Mouse (Mus musculus) heart, postnatal 36 days (tissue): ENCODE results near the gene Agbl5. TPM values are rescaled to one million over a fixed set of nuclear protein-coding genes. Genes with fewer than 3 reads are reported as not detected.

Source experiments
- DNase-seq, 2 experiments: peaks; one replicate each; pipeline ENCODE4 v3.0.0; 2021 to 2022
- intact Hi-C: fragments of 180-260 bp; cut with DNase I; formaldehyde crosslinking; loops from one replicate; pipeline ENCODE4 v1.15.1; 2025
- total RNA-seq, 2 experiments: library from RNA; stranded (reverse); gene quantifications; 2 replicates each; pipeline ENCODE4 v1.2.3; 2021

The Agbl5 gene
- total RNA-seq, 2 experiments from 2014 or later: 4.1 to 7.1 TPM

GRCm38 (mm10) chr5:30917891-30918670 is 29.6 kb downstream of the Agbl5 start:
- DNase-seq: no peak
- intact Hi-C loops: loop anchor here (2.0 kb wide), 1 partner anchor 41 kb away; no protein-coding TSS in a partner anchor

- intact Hi-C loops: no loop called here
- no peak for DNase-seq
Observed at GRCm38 (mm10) chr5:30918691-30919090, 30.2 kb downstream of the Agbl5 start.

DNA sequence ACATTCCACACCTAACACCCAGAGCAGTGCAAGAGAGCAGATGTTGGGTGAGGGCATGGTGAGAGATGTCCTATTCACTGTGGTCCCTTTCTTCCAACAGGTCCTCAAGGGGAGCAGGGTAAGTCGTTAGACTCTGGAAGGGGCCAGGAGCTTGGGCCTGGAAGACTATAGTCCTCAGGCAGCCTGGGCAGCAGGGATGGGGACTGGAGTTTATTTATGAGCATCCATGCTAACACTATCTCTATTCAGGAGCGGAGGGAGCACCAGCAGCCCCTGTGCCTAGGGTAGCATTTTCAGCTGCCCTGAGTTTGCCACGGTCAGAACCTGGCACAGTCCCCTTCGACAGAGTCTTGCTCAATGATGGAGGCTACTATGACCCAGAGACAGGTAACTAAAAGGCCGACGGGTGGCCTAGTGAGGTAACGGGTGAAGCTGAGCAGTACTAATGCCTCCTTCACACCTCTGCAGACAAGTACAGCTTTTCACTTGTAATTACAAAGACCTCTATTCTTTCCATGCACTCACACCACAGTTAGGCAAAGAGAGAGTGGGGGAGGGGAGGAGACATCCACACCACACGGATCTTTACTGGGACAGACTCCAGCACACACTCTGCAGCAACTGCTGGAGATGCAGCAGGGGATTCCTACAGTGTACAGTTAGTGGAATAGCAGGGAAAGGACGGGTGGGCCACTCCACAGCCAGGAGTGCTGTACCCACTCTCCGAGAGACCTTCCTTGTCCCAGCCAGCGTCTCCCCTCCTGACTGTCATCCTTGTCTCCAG is 31.5 kb downstream of the Agbl5 start:
- intact Hi-C loops: loop anchor here (2.0 kb wide), 1 partner anchor 51 kb away; the partner anchor contains the start of gene Tmem214
- DNase-seq: no peak

- intact Hi-C loops: loop anchor here (2.0 kb wide), 1 partner anchor 52 kb away; the partner anchor contains the start of gene Tmem214
- peak in 1 of 2 experiments; percentile 41 for DNase-seq
Observed at GRCm38 (mm10) chr5:30920621-30921020, 32.1 kb downstream of the Agbl5 start.

DNA sequence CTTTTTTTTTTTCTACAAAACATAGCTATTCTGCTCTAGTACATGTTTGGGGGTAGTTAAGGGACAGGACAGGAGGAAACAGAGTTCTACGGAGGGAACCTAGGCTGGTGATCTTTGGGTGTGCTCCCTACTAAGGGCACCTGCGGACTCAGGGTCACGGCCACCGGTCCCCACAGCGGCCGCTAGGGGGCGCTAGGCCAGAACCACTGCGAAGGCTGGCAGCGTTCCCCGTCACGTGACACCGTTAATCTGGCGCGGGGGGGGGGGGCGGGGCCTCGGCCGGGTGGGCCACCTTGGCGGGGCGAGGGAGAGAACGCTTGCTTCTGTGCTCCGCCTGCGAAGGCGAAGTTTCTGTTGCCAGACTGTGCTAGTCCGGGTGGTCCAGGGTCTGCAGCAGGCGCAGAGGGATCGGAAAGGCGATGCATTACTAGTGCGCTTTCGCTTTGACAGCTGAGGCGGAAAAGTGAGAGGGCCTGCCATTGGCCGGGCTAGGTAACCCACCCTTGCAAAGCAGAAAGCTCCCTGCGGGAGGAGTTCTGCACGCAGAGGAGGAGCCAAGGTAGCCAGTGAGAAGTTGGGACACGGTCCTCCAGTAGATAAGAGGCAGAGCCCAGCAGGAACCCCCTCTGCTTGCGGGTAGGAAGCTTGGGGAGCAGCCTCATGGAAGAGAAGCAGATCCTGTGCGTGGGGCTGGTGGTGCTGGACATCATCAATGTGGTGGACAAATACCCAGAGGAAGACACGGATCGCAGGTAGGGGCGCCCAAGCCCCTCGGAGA is 33.0 kb downstream of the Agbl5 start, which contains the start of gene Khk:
TSS of gene Khk (plus strand) at position 176 of the 778 bp plus-strand sequence.
- intact Hi-C loops: loop anchor here (2.0 kb wide), 1 partner anchor 53 kb away; the partner anchor contains the start of gene Tmem214
- peak; percentile 93 to 96 for DNase-seq

DNA sequence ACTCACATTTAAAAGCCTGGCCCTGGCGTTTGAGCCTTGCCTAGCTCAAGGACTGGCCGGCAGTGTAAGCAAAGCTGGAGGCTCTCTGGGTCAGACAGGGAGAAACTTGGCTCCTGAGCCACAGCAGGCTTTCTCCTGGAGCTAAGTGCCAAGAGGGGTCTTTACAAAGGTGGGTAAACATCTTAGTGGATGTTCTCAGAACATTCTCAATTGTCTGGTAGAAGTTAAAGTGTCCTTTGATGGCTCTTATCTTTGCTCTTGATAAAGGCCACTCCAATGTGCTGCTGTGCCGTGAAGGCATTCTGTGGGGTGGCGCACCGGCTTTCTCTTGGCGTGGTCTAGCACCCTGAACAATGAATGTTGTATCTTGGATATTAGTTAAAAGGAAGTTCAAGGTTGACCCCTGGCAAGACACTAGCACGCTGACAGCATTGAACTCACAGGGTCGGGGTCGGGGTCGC is 34.1 kb downstream of the Agbl5 start:
- intact Hi-C loops: no loop called here
- no peak for DNase-seq

DNA sequence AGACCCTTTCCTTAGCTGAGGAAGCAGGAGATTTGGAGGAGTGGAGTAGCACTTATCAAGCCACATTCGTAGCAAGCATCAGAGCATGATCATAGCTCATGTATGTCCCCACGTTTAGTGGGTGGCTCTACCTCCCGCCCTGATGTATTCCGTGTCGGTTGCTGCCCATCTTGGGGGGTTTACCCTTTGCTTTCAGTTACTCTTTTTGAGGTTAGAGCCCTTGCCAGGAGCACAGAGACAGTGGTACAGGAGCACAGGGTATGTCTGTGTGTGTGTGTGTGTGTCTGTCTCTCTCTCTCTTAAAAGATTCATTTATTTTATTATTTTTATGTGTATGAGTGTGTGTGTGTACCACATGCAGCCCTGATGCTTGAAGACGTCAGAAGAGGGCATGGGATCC is 34.6 kb downstream of the Agbl5 start:
- DNase-seq: no peak
- intact Hi-C loops: no loop called here

GRCm38 (mm10) chr5:30924614-30925013 is 36.1 kb downstream of the Agbl5 start:
- intact Hi-C loops: no loop called here
- DNase-seq: no peak

- DNase-seq: no peak
- intact Hi-C loops: no loop called here
Observed at GRCm38 (mm10) chr5:30925217-30925616, 36.7 kb downstream of the Agbl5 start.

GRCm38 (mm10) chr5:30926073-30926472 is 37.6 kb downstream of the Agbl5 start:
- intact Hi-C loops: no loop called here

DNA sequence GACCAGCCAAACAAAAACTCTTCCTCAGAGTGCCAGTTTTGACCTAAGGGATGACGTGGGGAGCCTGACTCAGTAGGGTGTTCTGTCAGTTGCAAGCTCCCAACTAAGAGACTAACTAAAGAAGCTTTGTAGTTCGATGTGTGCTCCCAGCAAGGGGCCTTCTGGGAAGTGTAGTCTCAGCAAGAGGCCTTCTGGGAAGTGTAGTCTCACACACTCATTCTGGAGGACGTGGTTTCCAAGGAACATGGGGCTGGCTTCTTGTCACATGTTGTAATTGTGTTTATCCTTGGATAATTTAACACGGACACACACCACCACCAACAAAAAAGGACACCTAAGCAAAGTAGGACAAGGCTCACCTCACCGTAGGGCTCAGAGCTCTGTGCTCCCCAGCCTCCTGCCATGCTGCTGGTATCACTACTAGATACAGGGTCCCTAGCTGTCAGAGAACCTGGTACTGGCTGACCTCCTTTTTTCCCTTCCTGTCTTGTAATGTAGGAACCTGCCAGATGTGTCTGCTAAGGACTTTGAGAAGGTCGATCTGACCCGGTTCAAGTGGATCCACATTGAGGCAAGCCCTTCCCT is 39.5 kb downstream of the Agbl5 start:
- intact Hi-C loops: no loop called here
- no peak for DNase-seq

More at GRCm38 (mm10) chr5:30926073-30926472, 37.6 kb downstream of the Agbl5 start:
- DNase-seq: no peak

- intact Hi-C loops: loop anchor here (1.0 kb wide), 2 partner anchors 68 to 74 kb away; no protein-coding TSS in a partner anchor
- DNase-seq: peak; percentile 81
Observed at GRCm38 (mm10) chr5:30930121-30930520, 41.6 kb downstream of the Agbl5 start.

- intact Hi-C loops: loop anchor here (1.0 kb wide), 2 partner anchors 67 to 73 kb away; no protein-coding TSS in a partner anchor
- DNase-seq: no peak
Observed at GRCm38 (mm10) chr5:30930846-30931245, 42.4 kb downstream of the Agbl5 start.

- intact Hi-C loops: no loop called here
- DNase-seq: no peak
Observed at GRCm38 (mm10) chr5:30931378-30931777, 42.9 kb downstream of the Agbl5 start.

DNA sequence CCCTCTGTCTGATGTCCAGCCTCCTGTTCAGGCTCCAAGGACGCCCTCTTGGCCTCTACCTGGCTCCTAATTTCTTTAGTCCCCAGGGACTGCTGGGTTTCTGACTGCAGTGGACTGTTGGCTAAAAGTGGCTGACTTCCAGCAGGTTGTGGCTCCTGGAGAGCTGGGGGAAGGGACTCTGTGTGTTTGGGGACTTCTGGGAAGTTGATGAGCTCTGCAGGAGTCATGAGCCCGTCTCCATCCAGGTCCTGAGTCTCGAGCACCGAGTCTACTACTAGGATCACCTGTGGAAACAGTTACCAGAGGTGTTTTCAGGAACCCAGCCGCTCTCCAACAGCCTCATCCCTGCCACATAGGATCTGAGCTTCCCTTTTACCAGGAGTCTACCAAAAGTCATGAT is 45.2 kb downstream of the Agbl5 start:
- DNase-seq: no peak
- intact Hi-C loops: no loop called here

DNA sequence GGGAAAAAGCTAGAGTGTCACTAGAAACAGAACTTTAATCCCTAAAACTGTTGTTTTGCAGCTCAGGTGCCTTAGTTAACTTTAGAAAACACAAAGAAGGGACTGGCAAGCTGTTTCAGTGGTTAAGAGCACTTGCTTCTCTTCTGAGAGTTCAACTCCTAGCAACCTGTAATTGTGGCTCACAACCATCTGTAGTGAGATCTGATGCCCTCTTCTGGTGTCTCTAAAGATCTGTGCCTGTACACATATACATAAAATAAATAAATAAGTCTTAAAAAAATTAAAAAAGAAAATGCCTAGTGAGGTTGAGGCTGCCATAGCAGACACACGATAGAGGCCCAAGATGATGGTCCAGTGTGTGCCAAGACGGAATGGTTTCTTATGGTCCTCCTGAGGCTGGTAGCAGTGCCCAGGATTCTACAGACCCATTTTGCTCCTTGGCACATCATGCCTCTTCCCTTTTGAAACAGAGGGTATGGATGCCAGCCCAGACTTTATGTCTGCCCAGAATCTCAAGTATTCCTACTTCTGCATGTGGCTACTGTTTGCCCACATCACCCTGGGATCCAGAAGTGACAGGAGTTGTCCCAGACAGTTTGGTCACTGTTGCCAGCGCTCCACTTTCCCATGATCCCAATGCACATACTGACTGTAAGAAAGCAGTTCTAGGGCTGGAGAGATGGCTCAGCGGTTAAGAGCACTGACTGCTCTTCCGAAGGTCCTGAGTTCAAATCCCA is 46.4 kb downstream of the Agbl5 start:
- no peak for DNase-seq
- intact Hi-C loops: no loop called here

DNA sequence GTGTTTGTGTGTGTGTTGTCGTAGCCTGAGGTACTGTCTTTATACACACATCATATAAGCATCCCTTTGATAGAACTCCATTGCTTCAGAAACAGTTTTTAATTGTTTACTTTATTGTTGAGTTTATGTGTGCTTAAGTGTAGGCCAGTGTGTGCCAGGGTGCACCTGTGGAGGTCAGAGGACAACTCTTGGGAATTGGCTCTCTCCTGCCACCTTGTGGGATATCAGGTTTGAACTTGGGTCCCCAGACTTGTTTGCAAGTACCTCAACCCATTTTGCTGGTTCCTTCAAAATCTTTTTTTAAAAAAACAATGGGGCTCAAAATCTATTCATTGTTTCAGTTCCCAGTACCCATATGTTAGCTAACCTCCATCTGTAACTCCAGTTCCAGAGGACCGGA is 54.5 kb downstream of the Agbl5 start:
- intact Hi-C loops: loop anchor here (2.0 kb wide), 1 partner anchor 136 kb away; no protein-coding TSS in a partner anchor
- DNase-seq: no peak

DNA sequence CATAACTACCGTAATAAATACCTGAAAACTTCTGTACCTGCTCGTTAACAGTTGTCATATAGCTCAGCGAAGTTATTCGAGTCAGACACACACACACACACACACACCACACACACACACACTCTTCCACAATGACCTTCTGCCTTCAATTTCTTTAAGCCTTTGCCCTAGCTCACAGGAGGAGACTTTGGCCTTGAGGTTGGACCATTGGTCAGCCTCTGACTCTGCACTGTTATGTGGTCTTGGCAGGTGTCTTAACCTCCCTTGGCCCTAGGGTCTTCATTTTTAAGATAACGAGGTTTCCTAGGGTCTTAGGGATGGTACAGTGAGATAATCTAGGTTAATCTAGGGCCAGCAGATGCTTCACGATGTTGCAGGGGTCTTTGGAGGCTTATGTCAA is 55.9 kb downstream of the Agbl5 start:
- intact Hi-C loops: no loop called here
- no peak for DNase-seq
